Mouse (Mus musculus): Measurements from ENCODE around the gene Rnf41.

DNA sequence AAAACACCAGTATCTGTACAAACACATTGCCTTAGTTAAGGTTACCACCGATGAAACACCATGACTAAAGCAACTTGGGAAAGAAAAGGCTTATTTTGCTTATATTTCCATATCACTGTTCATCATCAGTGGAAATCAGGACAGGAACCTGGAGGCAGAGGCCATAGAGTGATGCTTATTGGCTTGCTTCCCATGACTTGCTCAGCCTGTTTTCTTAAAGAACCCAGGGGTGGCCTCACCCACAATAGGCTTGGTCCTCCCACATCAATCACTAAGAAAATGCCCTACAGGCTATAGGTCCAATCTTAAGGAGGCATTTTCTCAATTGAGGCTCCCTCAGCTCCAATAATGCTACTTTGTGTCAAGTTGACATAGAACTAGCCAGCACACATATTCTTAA, 31.3 kb downstream of the Rnf41 start:
- TF ChIP-seq HCFC1 (IDR thresholded peaks at IDR 0.05; ENCODE audit: low read depth, low read length) (no peak), POLR2A (IDR thresholded peaks at IDR 0.05; ENCODE audit: control insufficient read depth in 1 of 2, insufficient read depth in 1 of 2, low read depth in 1 of 2, low read length in 2 of 2, poor library complexity in 1 of 2) (no peak), EP300 (IDR thresholded peaks at IDR 0.05; ENCODE audit: low read depth in 1 of 2, low read length in 2 of 2) (no peak), CTCF (IDR thresholded peaks at IDR 0.05 in 2 of 3, conservative IDR thresholded peaks at IDR 0.05 in 1 of 3; ENCODE audit: control insufficient read depth in 1 of 3, insufficient read depth in 1 of 3, low read depth in 2 of 3, low read length in 3 of 3, poor library complexity in 1 of 3, severe bottlenecking in 1 of 3) (no peak), ZKSCAN1 (IDR thresholded peaks at IDR 0.05; ENCODE audit: low read depth, low read length) (no peak), POLR2AphosphoS2 (IDR thresholded peaks at IDR 0.05; ENCODE audit: low read length) (0 out of 2 replicates have a peak, but pooled peaks have one; percentile 58)

Data from MEL (cell line).